8 mouse cellular contexts compared by ENCODE assay signal in genomic region chr5:33627968-33628367, GRCm38 (mm10). TPM values are rescaled to one million over a fixed set of nuclear protein-coding genes. Genes with fewer than 3 reads are reported as not detected.
DNase-seq lines count a peak whose midpoint lies in the region; ATAC-seq and TF ChIP-seq lines count a peak whose summit lies in the region.

No protein-coding gene starts in this region.

- H3K27me3 ChIP-seq in E14TG2a.4 (ENCODE audit: insufficient read depth, low read length), result no peaks in the 10 kb centered on the region; the same call in 1 of the 2 replicates
- H3K27me3 ChIP-seq in heart, embryonic 12.5 days (replicated peaks), result no peaks in the 10 kb centered on the region
- no peaks in the 10 kb centered on the region for H3K27me3 ChIP-seq in limb, embryonic 11.5 days (ENCODE audit: control insufficient read depth, insufficient read depth, low read length)
- H3K27me3 ChIP-seq in myocyte (ENCODE audit: control insufficient read depth, insufficient read depth, insufficient read length), result no peaks in the 10 kb centered on the region

- no peak overlapping the region for H3K27ac ChIP-seq in heart, embryonic 12.5 days (ENCODE audit: poor library complexity, severe bottlenecking)
- H3K27ac ChIP-seq in limb, embryonic 11.5 days (replicated peaks; ENCODE audit: low read depth, low read length), result no peak overlapping the region

- peak overlapping the region; percentile 78 for H3K4me2 ChIP-seq in heart, embryonic 12.5 days
- peak overlapping the region; percentile 75; the same call in 1 of the 2 replicates for H3K4me2 ChIP-seq in limb, embryonic 11.5 days (ENCODE audit: low read depth, severe bottlenecking)
- peak overlapping the region; percentile 97 for H3K4me2 ChIP-seq in myocyte (ENCODE audit: low read depth)

- TF ChIP-seq CTCF in E14TG2a.4 (conservative IDR thresholded peaks at IDR 0.05; ENCODE audit: low read length), result no peak

- no peak for ATAC-seq in heart, embryonic 12.5 days (ENCODE audit: insufficient number of reproducible peaks, low FRiP score)
- ATAC-seq in limb, embryonic 11.5 days (ENCODE audit: insufficient number of reproducible peaks, low FRiP score, low TSS enrichment, low read depth), result no peak

- H3ac ChIP-seq in myocyte (ENCODE audit: control insufficient read depth, insufficient read length), result no peak overlapping the region

- peak overlapping the region; percentile 62; the same call in 1 of the 2 replicates for H3K9ac ChIP-seq in heart, embryonic 12.5 days
- no peak overlapping the region for H3K9ac ChIP-seq in limb, embryonic 11.5 days (ENCODE audit: low read length)

- H3K79me2 ChIP-seq in myocyte (ENCODE audit: control insufficient read depth, insufficient read depth), result peaks cover 52% of the 10 kb centered on the region

- peaks cover 38% of the 10 kb centered on the region for H3K4me1 ChIP-seq in E14TG2a.4 (replicated peaks; ENCODE audit: low read depth, low read length)
- H3K4me1 ChIP-seq in heart, embryonic 12.5 days (replicated peaks), result peaks cover 25% of the 10 kb centered on the region
- peaks cover 3% of the 10 kb centered on the region; the same call in 1 of the 2 replicates for H3K4me1 ChIP-seq in limb, embryonic 11.5 days (ENCODE audit: control insufficient read depth, insufficient read depth, low read length)

- H3K36me3 ChIP-seq in E14TG2a.4 (ENCODE audit: insufficient read depth, low read length) (peaks cover 34% of the 10 kb centered on the region), myocyte (ENCODE audit: control insufficient read depth, insufficient read depth) (no peaks in the 10 kb centered on the region)
- H3K36me3 ChIP-seq in heart, embryonic 12.5 days, result no peaks in the 10 kb centered on the region
- no peaks in the 10 kb centered on the region for H3K36me3 ChIP-seq in limb, embryonic 11.5 days (ENCODE audit: control insufficient read depth, insufficient read depth, low read length)

- peak overlapping the region; percentile 95; the same call in 1 of the 2 replicates for H3K4me3 ChIP-seq in E14TG2a.4 (replicated peaks; ENCODE audit: low read length)
- H3K4me3 ChIP-seq in heart, embryonic 12.5 days, result peak overlapping the region; percentile 64
- no peak overlapping the region for H3K4me3 ChIP-seq in limb, embryonic 11.5 days (ENCODE audit: low read depth, low read length)
- peak overlapping the region; percentile 60 for H3K4me3 ChIP-seq in myocyte

- WGBS in heart, embryonic 12.5 days, result 44% methylated on average over 4 of the region's 4 CpGs
- WGBS in limb, embryonic 11.5 days, result 62% methylated on average over 4 of the region's 4 CpGs

- H3K9me3 ChIP-seq in E14TG2a.4 (ENCODE audit: low read length), result no peaks in the 10 kb centered on the region
- no peaks in the 10 kb centered on the region for H3K9me3 ChIP-seq in heart, embryonic 12.5 days (replicated peaks)
- no peaks in the 10 kb centered on the region for H3K9me3 ChIP-seq in limb, embryonic 11.5 days (ENCODE audit: control insufficient read depth, low read length)

- DNase-seq in adrenal gland, adult 8-10 months, result peak; percentile 52
- no peak for DNase-seq in limb, embryonic 11.5 days (ENCODE audit: low spot score)
- no peak for DNase-seq in spleen, postnatal 36 days (ENCODE audit: low spot score in 2 of 2)
- DNase-seq in right cerebral cortex, postnatal 10 days (ENCODE audit: low spot score in 2 of 2), result no peak
- no peak for DNase-seq in left cerebral cortex, adult 11 months (ENCODE audit: low spot score)

- no peak for TF ChIP-seq POLR2A in myocyte (IDR thresholded peaks at IDR 0.05; ENCODE audit: insufficient read length, low read depth)

TF ChIP-seq in myocyte, 11 proteins besides CTCF, POLR2A, EP300 and RAD21:
- no peak for TF ChIP-seq MYOG (IDR thresholded peaks at IDR 0.05; ENCODE audit: control insufficient read depth in 1 of 3, insufficient read depth in 1 of 3, insufficient read length in 2 of 3, low read depth in 2 of 3)
- peak; percentile 90 for TF ChIP-seq USF1 (IDR thresholded peaks at IDR 0.05; ENCODE audit: low read depth)
- TF ChIP-seq MYOD1 (IDR thresholded peaks at IDR 0.05; ENCODE audit: control insufficient read depth in 1 of 3, insufficient read length in 2 of 3, low read depth in 2 of 3), result no peak
- TF ChIP-seq SRF (IDR thresholded peaks at IDR 0.05; ENCODE audit: control insufficient read depth, insufficient read length, low read depth), result no peak

RNA-seq across cellular contexts. Expression of gene Fam53a, which starts 1.5 kb away (rescaled TPM):
- 10 to 100 TPM; 28.1 to 40.8 (median 34.8) TPM for total RNA-seq in adrenal gland, adult 8-10 months (2022)
- 52.9 and 53.5 TPM in 2 replicates for polyA plus RNA-seq in heart, embryonic 12.5 days (2016; fragmentation: Nextera tagmentation; extraction: Ambion mirVana)
- 74.5 and 74.8 TPM in 2 replicates for polyA plus RNA-seq in limb, embryonic 11.5 days (2014; fragmentation: Nextera tagmentation; extraction: Ambion mirVana)
- 28.3 TPM for polyA plus RNA-seq in myocyte (2012; fragmentation: generic; extraction: Trizol)

RNA-seq across cellular contexts. Expression of gene Gm9903, which starts 1.8 kb away (rescaled TPM):
- 1 to 10 TPM in 1 of 4 experiments, under 1 TPM in 3; 0.14 to 1.0 (median 0.62) TPM for total RNA-seq in adrenal gland, adult 8-10 months (2022)
- polyA plus RNA-seq in heart, embryonic 12.5 days (2016; fragmentation: Nextera tagmentation; extraction: Ambion mirVana), result 0.73 and 1.0 TPM in 2 replicates
- 0.21 and 0.45 TPM in 2 replicates for polyA plus RNA-seq in limb, embryonic 11.5 days (2014; fragmentation: Nextera tagmentation; extraction: Ambion mirVana)
- polyA plus RNA-seq in myocyte (2012; fragmentation: generic; extraction: Trizol), result 0.25 TPM

RNA-seq across cellular contexts. Expression of gene Slbp, which starts 24.4 kb away (rescaled TPM):
- total RNA-seq in adrenal gland, adult 8-10 months (2022), result 10 to 100 TPM; 34.0 to 42.1 (median 38.5) TPM
- 135 and 140 TPM in 2 replicates for polyA plus RNA-seq in heart, embryonic 12.5 days (2016; fragmentation: Nextera tagmentation; extraction: Ambion mirVana)
- 336 and 338 TPM in 2 replicates for polyA plus RNA-seq in limb, embryonic 11.5 days (2014; fragmentation: Nextera tagmentation; extraction: Ambion mirVana)
- 13.1 TPM for polyA plus RNA-seq in myocyte (2012; fragmentation: generic; extraction: Trizol)

RNA-seq across cellular contexts. Expression of gene Tacc3, which starts 30.0 kb away (rescaled TPM):
- 1 to 10 TPM; 3.5 to 9.6 (median 6.7) TPM for total RNA-seq in adrenal gland, adult 8-10 months (2022)
- polyA plus RNA-seq in heart, embryonic 12.5 days (2016; fragmentation: Nextera tagmentation; extraction: Ambion mirVana), result 152 and 163 TPM in 2 replicates
- 316 and 328 TPM in 2 replicates for polyA plus RNA-seq in limb, embryonic 11.5 days (2014; fragmentation: Nextera tagmentation; extraction: Ambion mirVana)
- 54.1 TPM for polyA plus RNA-seq in myocyte (2012; fragmentation: generic; extraction: Trizol)

RNA-seq across cellular contexts. Expression of gene Tmem129, which starts 30.2 kb away (rescaled TPM):
- 10 to 100 TPM; 28.6 to 37.7 (median 33.2) TPM for total RNA-seq in adrenal gland, adult 8-10 months (2022)
- 34.3 and 34.9 TPM in 2 replicates for polyA plus RNA-seq in heart, embryonic 12.5 days (2016; fragmentation: Nextera tagmentation; extraction: Ambion mirVana)
- polyA plus RNA-seq in limb, embryonic 11.5 days (2014; fragmentation: Nextera tagmentation; extraction: Ambion mirVana), result 41.7 and 43.4 TPM in 2 replicates
- 27.2 TPM for polyA plus RNA-seq in myocyte (2012; fragmentation: generic; extraction: Trizol)
